ENCODE assay signal across 10 mouse cellular contexts in genomic region chr6:14838910-14839309, GRCm38 (mm10).
DNase-seq lines count a peak whose midpoint lies in the region; ATAC-seq and TF ChIP-seq lines count a peak whose summit lies in the region.
"Had no signal": no experiment of that assay in that cellular context is flagged by ENCODE, and none has a peak within 500 bp of the region (broad histone marks: within the 10 kb centered on the region; RNA-seq: fewer than 3 reads in every experiment).

No protein-coding gene starts in this region.

- H3K4me3 ChIP-seq in hindbrain, postnatal 0 days (ENCODE audit: low read length), result no peak overlapping the region
- H3K4me3 ChIP-seq in hindbrain, embryonic 16.5 days (ENCODE audit: low read length), result no peak overlapping the region
- H3K4me3 ChIP-seq in midbrain, postnatal 0 days (ENCODE audit: low read depth, low read length), result no peak overlapping the region
- H3K4me3 ChIP-seq in midbrain, embryonic 13.5 days (replicated peaks), result no peak overlapping the region
- H3K4me3 ChIP-seq: midbrain, embryonic 12.5 days had no signal

- H3K9me3 ChIP-seq in hindbrain, postnatal 0 days (ENCODE audit: low read length), result no peaks in the 10 kb centered on the region
- no peaks in the 10 kb centered on the region for H3K9me3 ChIP-seq in hindbrain, embryonic 16.5 days (ENCODE audit: control insufficient read depth, low read length)
- no peaks in the 10 kb centered on the region for H3K9me3 ChIP-seq in midbrain, postnatal 0 days (ENCODE audit: low read length)
- no peaks in the 10 kb centered on the region for H3K9me3 ChIP-seq in midbrain, embryonic 13.5 days
- H3K9me3 ChIP-seq: midbrain, embryonic 12.5 days had no signal

- no peak for ATAC-seq in hindbrain, postnatal 0 days
- no peak for ATAC-seq in hindbrain, embryonic 16.5 days
- ATAC-seq in midbrain, postnatal 0 days (ENCODE audit: low FRiP score), result no peak
- no peak for ATAC-seq in midbrain, embryonic 13.5 days

- H3K9ac ChIP-seq in hindbrain, postnatal 0 days (replicated peaks; ENCODE audit: low read length), result no peak overlapping the region
- H3K9ac ChIP-seq in hindbrain, embryonic 16.5 days (ENCODE audit: low read depth, low read length), result no peak overlapping the region
- no peak overlapping the region for H3K9ac ChIP-seq in midbrain, postnatal 0 days (replicated peaks; ENCODE audit: low read length, poor library complexity, severe bottlenecking)
- H3K9ac ChIP-seq in midbrain, embryonic 13.5 days (replicated peaks), result no peak overlapping the region
- H3K9ac ChIP-seq: midbrain, embryonic 12.5 days had no signal

- no peaks in the 10 kb centered on the region for H3K36me3 ChIP-seq in hindbrain, postnatal 0 days (ENCODE audit: insufficient read depth, low read length)
- no peaks in the 10 kb centered on the region for H3K36me3 ChIP-seq in hindbrain, embryonic 16.5 days (ENCODE audit: control insufficient read depth, insufficient read depth, low read length)
- H3K36me3 ChIP-seq in midbrain, postnatal 0 days (ENCODE audit: insufficient read depth, low read length), result no peaks in the 10 kb centered on the region
- H3K36me3 ChIP-seq in midbrain, embryonic 13.5 days, result no peaks in the 10 kb centered on the region
- H3K36me3 ChIP-seq: midbrain, embryonic 12.5 days had no signal

- peak; percentile 78 for DNase-seq in hindbrain, postnatal 0 days (ENCODE audit: low spot score)
- DNase-seq in midbrain, postnatal 0 days (ENCODE audit: low spot score), result peak; percentile 72
- DNase-seq in brain, embryonic 18.5 days (ENCODE audit: low read depth, low spot score), result peak; percentile 22
- DNase-seq in retina, postnatal 1 day, result peak; percentile 53
- DNase-seq in thymus, postnatal 4 days, result no peak
- no peak for DNase-seq in B cell, adult 2 months
- DNase-seq: adrenal gland, adult 8-10 months had no signal

- no peak overlapping the region for H3K27ac ChIP-seq in hindbrain, postnatal 0 days
- H3K27ac ChIP-seq in hindbrain, embryonic 16.5 days (ENCODE audit: low read depth, low read length), result no peak overlapping the region
- H3K27ac ChIP-seq in midbrain, postnatal 0 days (ENCODE audit: low read depth, low read length), result no peak overlapping the region
- no peak overlapping the region for H3K27ac ChIP-seq in midbrain, embryonic 13.5 days
- H3K27ac ChIP-seq: midbrain, embryonic 12.5 days had no signal

- 9% methylated on average over 2 of the region's 2 CpGs for WGBS in hindbrain, postnatal 0 days
- 10% methylated on average over 2 of the region's 2 CpGs for WGBS in hindbrain, embryonic 16.5 days
- 9% methylated on average over 2 of the region's 2 CpGs for WGBS in midbrain, postnatal 0 days
- WGBS in midbrain, embryonic 13.5 days, result 15% methylated on average over 2 of the region's 2 CpGs

- TF ChIP-seq CTCF in hindbrain, postnatal 0 days (IDR thresholded peaks at IDR 0.05; ENCODE audit: low read depth), result peak; percentile 60
- peak; percentile 75 for TF ChIP-seq CTCF in midbrain, postnatal 0 days (IDR thresholded peaks at IDR 0.05)

- H3K27me3 ChIP-seq in hindbrain, postnatal 0 days (ENCODE audit: insufficient read depth, low read length), result no peaks in the 10 kb centered on the region
- H3K27me3 ChIP-seq in hindbrain, embryonic 16.5 days (replicated peaks; ENCODE audit: control insufficient read depth, insufficient read depth, low read length), result no peaks in the 10 kb centered on the region
- H3K27me3 ChIP-seq in midbrain, postnatal 0 days (ENCODE audit: insufficient read depth, low read length), result no peaks in the 10 kb centered on the region
- H3K27me3 ChIP-seq in midbrain, embryonic 13.5 days, result no peaks in the 10 kb centered on the region
- H3K27me3 ChIP-seq: midbrain, embryonic 12.5 days had no signal

- H3K4me1 ChIP-seq in hindbrain, postnatal 0 days (ENCODE audit: insufficient read depth, low read length), result no peaks in the 10 kb centered on the region
- H3K4me1 ChIP-seq in hindbrain, embryonic 16.5 days (ENCODE audit: control insufficient read depth, insufficient read depth, low read depth, low read length), result no peaks in the 10 kb centered on the region
- H3K4me1 ChIP-seq in midbrain, postnatal 0 days (ENCODE audit: insufficient read depth, low read length), result no peaks in the 10 kb centered on the region
- H3K4me1 ChIP-seq in midbrain, embryonic 13.5 days (replicated peaks), result no peaks in the 10 kb centered on the region
- H3K4me1 ChIP-seq: midbrain, embryonic 12.5 days had no signal

- H3K4me2 ChIP-seq in hindbrain, postnatal 0 days (ENCODE audit: low read depth, low read length), result no peak overlapping the region
- no peak overlapping the region for H3K4me2 ChIP-seq in hindbrain, embryonic 16.5 days (ENCODE audit: low read length)
- H3K4me2 ChIP-seq in midbrain, postnatal 0 days (ENCODE audit: low read depth, low read length, poor library complexity, severe bottlenecking), result no peak overlapping the region
- H3K4me2 ChIP-seq in midbrain, embryonic 13.5 days (replicated peaks), result no peak overlapping the region
- H3K4me2 ChIP-seq: midbrain, embryonic 12.5 days had no signal

Comparison
In these comparisons a context has a peak if more than half of its experiments do, and no peak if none do; other contexts are left out.
1. DNase-seq: peak in hindbrain, postnatal 0 days (single experiment), midbrain, postnatal 0 days (single experiment), brain, embryonic 18.5 days (single experiment) and retina, postnatal 1 day (single experiment); none in thymus, postnatal 4 days (single experiment) and B cell, adult 2 months (0 of 2).